ENCODE assay signal across 21 mouse cellular contexts in genomic region chr15:42361871-42362270, GRCm38 (mm10).
"Had no signal": no experiment of that assay in that cellular context is flagged by ENCODE, and none has a peak within 500 bp of the region (broad histone marks: within the 10 kb centered on the region; RNA-seq: fewer than 3 reads in every experiment).

No protein-coding gene starts in this region.

- ATAC-seq: intestine, postnatal 0 days; liver, postnatal 0 days; lung, postnatal 0 days; midbrain, embryonic 13.5 days had no signal

- H3K4me2 ChIP-seq: kidney, embryonic 15.5 days; limb, embryonic 15.5 days; liver, embryonic 11.5 days; lung, embryonic 14.5 days; midbrain, embryonic 13.5 days; stomach, embryonic 15.5 days had no signal

- H3K9me3 ChIP-seq: kidney, embryonic 15.5 days; limb, embryonic 15.5 days; megakaryocyte, embryonic 14.5 days; midbrain, embryonic 10.5 days; midbrain, embryonic 13.5 days; stomach, embryonic 15.5 days had no signal

- H3K4me3 ChIP-seq: kidney, embryonic 15.5 days; limb, embryonic 15.5 days; megakaryocyte, embryonic 14.5 days; midbrain, embryonic 10.5 days; midbrain, embryonic 13.5 days; stomach, embryonic 15.5 days had no signal

- H3K4me1 ChIP-seq: kidney, embryonic 15.5 days; limb, embryonic 15.5 days; midbrain, embryonic 10.5 days; midbrain, embryonic 13.5 days; stomach, embryonic 15.5 days had no signal

- H3K36me3 ChIP-seq: kidney, embryonic 15.5 days; limb, embryonic 15.5 days; midbrain, embryonic 10.5 days; midbrain, embryonic 13.5 days; stomach, embryonic 15.5 days had no signal

- H3K27ac ChIP-seq: kidney, embryonic 15.5 days; limb, embryonic 15.5 days; liver, embryonic 14.5 days; macrophage; midbrain, embryonic 10.5 days; midbrain, embryonic 13.5 days; stomach, embryonic 15.5 days had no signal

- DNase-seq: kidney, adult 2 months; kidney, postnatal 10 days; kidney, postnatal 36 days; layer of hippocampus, adult 9-11 months; liver, postnatal 0 days; lung, embryonic 14.5 days; retina, postnatal 1 day; right cerebral cortex, postnatal 25 days; spleen, adult 18-20 months; thymus, postnatal 25 days had no signal

- H3K9ac ChIP-seq: kidney, embryonic 15.5 days; limb, embryonic 15.5 days; liver, embryonic 14.5 days; liver, postnatal 0 days; lung, embryonic 14.5 days; midbrain, embryonic 13.5 days; stomach, embryonic 15.5 days had no signal

- H3K27me3 ChIP-seq: kidney, embryonic 15.5 days; limb, embryonic 15.5 days; megakaryocyte, embryonic 14.5 days; midbrain, embryonic 13.5 days; stomach, embryonic 15.5 days had no signal
